8 mouse cellular contexts compared by ENCODE assay signal in genomic region chr7:99555862-99556261, GRCm38 (mm10). TPM values are rescaled to one million over a fixed set of nuclear protein-coding genes. Genes with fewer than 3 reads are reported as not detected.
DNase-seq lines count a peak whose midpoint lies in the region; ATAC-seq and TF ChIP-seq lines count a peak whose summit lies in the region.

No protein-coding gene starts in this region.

- H3K27ac ChIP-seq in CH12.LX (ENCODE audit: insufficient read depth, low read depth) = no peak overlapping the region
- H3K27ac ChIP-seq in cortical plate, adult 2 months (ENCODE audit: insufficient read depth, low read length) = no peak overlapping the region
- no peak overlapping the region for H3K27ac ChIP-seq in heart, embryonic 13.5 days (replicated peaks)

- peak; percentile 95 for TF ChIP-seq RAD21 in CH12.LX (IDR thresholded peaks at IDR 0.05; ENCODE audit: low read depth, low read length)

- H3K36me3 ChIP-seq in CH12.LX (replicated peaks in 1 of 2; ENCODE audit: control insufficient read depth in 1 of 2, insufficient read depth in 1 of 2, low read length in 1 of 2) = peaks cover 0 to 9% of the 10 kb centered on the region in 2 experiments
- H3K36me3 ChIP-seq in heart, embryonic 13.5 days = peaks cover 6% of the 10 kb centered on the region; the same call in 1 of the 2 replicates

- peaks cover 2 to 15% of the 10 kb centered on the region in 2 experiments; a peak in 2 of 4 replicates for H3K4me1 ChIP-seq in CH12.LX (ENCODE audit: control insufficient read depth in 1 of 2, insufficient read depth in 2 of 2)
- H3K4me1 ChIP-seq in cortical plate, adult 2 months (ENCODE audit: control insufficient read depth, insufficient read depth, low read length) = peaks cover 2% of the 10 kb centered on the region
- H3K4me1 ChIP-seq in heart, embryonic 13.5 days = peaks cover 37% of the 10 kb centered on the region
- H3K4me1 ChIP-seq in lung, adult 2 months (ENCODE audit: control insufficient read depth, insufficient read depth, low read length) = peaks cover 51% of the 10 kb centered on the region

- DNase-seq in CH12.LX (ENCODE audit: extremely low read depth) = peak; percentile 62
- DNase-seq in T-cell, adult 2 months (ENCODE audit: low spot score) = peak; percentile 47
- DNase-seq in kidney, postnatal 4 days = peak; percentile 80 to 85
- peak; percentile 76 for DNase-seq in lung, adult 2 months
- peak; percentile 62 for DNase-seq in right cerebral cortex, postnatal 25 days
- no peak for DNase-seq in c-Kit-positive CD71-positive TER-119-positive erythroid progenitor cells, embryonic 14.5 days (ENCODE audit: low spot score)

- no peak overlapping the region for H3K9ac ChIP-seq in CH12.LX (ENCODE audit: insufficient read depth, low read depth)
- no peak overlapping the region; the same call in 1 of the 2 replicates for H3K9ac ChIP-seq in heart, embryonic 13.5 days

- TF ChIP-seq POLR2A in CH12.LX (IDR thresholded peaks at IDR 0.05; ENCODE audit: low read depth, low read length) = no peak
- TF ChIP-seq POLR2A in cortical plate, adult 2 months (IDR thresholded peaks at IDR 0.05; ENCODE audit: extremely low read depth, insufficient read depth, low read length) = no peak
- TF ChIP-seq POLR2A in lung, adult 2 months (IDR thresholded peaks at IDR 0.05; ENCODE audit: borderline replicate concordance, extremely low read depth, low read depth, low read length) = no peak

- no peaks in the 10 kb centered on the region for H3K27me3 ChIP-seq in CH12.LX (replicated peaks)
- no peaks in the 10 kb centered on the region for H3K27me3 ChIP-seq in heart, embryonic 13.5 days (replicated peaks)

- TF ChIP-seq EP300 in CH12.LX (IDR thresholded peaks at IDR 0.05; ENCODE audit: low read length) = no peak

- dilution Hi-C loops in CH12.LX (cut with MboI; ENCODE audit: extremely low pct_ligation_motif_present, extremely low pct_unique_long_range_greater_than_20kb, low sequenced_read_pairs) = no loop called here

- ATAC-seq in heart, embryonic 13.5 days (ENCODE audit: extremely low read depth, insufficient number of reproducible peaks, low FRiP score, low TSS enrichment) = 0 out of 2 replicates have a peak, but pooled peaks have one; percentile 30

- peaks cover 7% of the 10 kb centered on the region for H3K9me3 ChIP-seq in CH12.LX (replicated peaks; ENCODE audit: low read length)
- no peaks in the 10 kb centered on the region for H3K9me3 ChIP-seq in heart, embryonic 13.5 days

- no peak overlapping the region for H3K4me3 ChIP-seq in CH12.LX (replicated peaks in 1 of 3; ENCODE audit: low read depth in 2 of 3, low read length in 2 of 3, poor library complexity in 1 of 3)
- H3K4me3 ChIP-seq in cortical plate, adult 2 months (ENCODE audit: insufficient read depth, low read length) = no peak overlapping the region
- no peak overlapping the region for H3K4me3 ChIP-seq in heart, embryonic 13.5 days
- no peak overlapping the region for H3K4me3 ChIP-seq in lung, adult 2 months (replicated peaks; ENCODE audit: extremely low read depth, low read depth, low read length)

- no peaks in the 10 kb centered on the region for H3K79me2 ChIP-seq in CH12.LX (replicated peaks; ENCODE audit: control insufficient read depth, extremely low read depth, insufficient read depth, poor library complexity, severe bottlenecking)

- no peak overlapping the region for H3K4me2 ChIP-seq in CH12.LX (ENCODE audit: insufficient read depth, low read depth, poor library complexity, severe bottlenecking)
- H3K4me2 ChIP-seq in heart, embryonic 13.5 days = no peak overlapping the region

- in situ Hi-C loops in CH12.LX (cut with MboI; ENCODE audit: low pct_ligation_motif_present, low pct_unique_long_range_greater_than_20kb, low sequenced_read_pairs) = loop anchor here (5.0 to 10.0 kb wide), 3 partner anchors 36 to 191 kb away; no protein-coding TSS in a partner anchor

- WGBS in heart, embryonic 13.5 days = 28% methylated on average over 6 of the region's 6 CpGs
- WGBS in lung, adult 2 months = 15% methylated on average over 6 of the region's 6 CpGs

- peak; percentile 39 to 96; a peak in 3 of 4 replicates for TF ChIP-seq CTCF in CH12.LX (conservative IDR thresholded peaks at IDR 0.05 in 1 of 2, IDR thresholded peaks at IDR 0.05 in 1 of 2; ENCODE audit: low read depth in 2 of 2, low read length in 2 of 2)
- TF ChIP-seq CTCF in cortical plate, adult 2 months (IDR thresholded peaks at IDR 0.05; ENCODE audit: extremely low read depth, insufficient read depth, low read length) = peak; percentile 79
- peak; percentile 88 for TF ChIP-seq CTCF in lung, adult 2 months (IDR thresholded peaks at IDR 0.05; ENCODE audit: insufficient read depth, low read length)

TF ChIP-seq in CH12.LX, 34 proteins besides CTCF, POLR2A, EP300 and RAD21:
- TF ChIP-seq SIN3A (IDR thresholded peaks at IDR 0.05; ENCODE audit: low read length) (0 out of 2 replicates have a peak, but pooled peaks have one; percentile 34), ELF1 (IDR thresholded peaks at IDR 0.05; ENCODE audit: low read depth, low read length) (peak; percentile 11; the same call in 1 of the 2 replicates), MEF2A (IDR thresholded peaks at IDR 0.05; ENCODE audit: borderline replicate concordance, low read depth, low read length) (0 out of 2 replicates have a peak, but pooled peaks have one; percentile 31), MAX (IDR thresholded peaks at IDR 0.05; ENCODE audit: low read length) (no peak), SMC3 (IDR thresholded peaks at IDR 0.05; ENCODE audit: low read depth, low read length) (peak; percentile 96), MAZ (IDR thresholded peaks at IDR 0.05; ENCODE audit: low read depth, low read length) (no peak), NELFE (IDR thresholded peaks at IDR 0.05; ENCODE audit: low read depth, low read length) (peak; percentile 45; the same call in 1 of the 2 replicates), ZC3H11A (IDR thresholded peaks at IDR 0.05; ENCODE audit: low read depth, low read length) (peak; percentile 80), IRF4 (IDR thresholded peaks at IDR 0.05; ENCODE audit: low read depth, low read length) (peak; percentile 62; the same call in 1 of the 2 replicates), PAX5 (IDR thresholded peaks at IDR 0.05; ENCODE audit: low read length) (no peak), ZMIZ1 (IDR thresholded peaks at IDR 0.05; ENCODE audit: low read depth, low read length) (no peak)

RNA-seq across cellular contexts. Expression of gene Arrb1, which starts 20.6 kb away (rescaled TPM):
- 3.8 and 4.2 TPM in 2 replicates for total RNA-seq in CH12.LX (2012; rRNA removed)
- 2.4 and 3.3 TPM in 2 replicates for total RNA-seq in CH12.LX (2014; rRNA removed)
- polyA plus RNA-seq in CH12.LX (2012; ENCODE audit: insufficient read length, low read depth) = 5.2 and 6.2 TPM in 2 replicates
- polyA plus RNA-seq in cortical plate, adult 2 months (2012; rRNA removed) = 130 and 141 TPM in 2 replicates
- polyA plus RNA-seq in heart, embryonic 13.5 days (2015; fragmentation: Nextera tagmentation; extraction: Ambion mirVana) = 6.8 and 8.4 TPM in 2 replicates
- 131 and 161 TPM in 2 replicates for polyA plus RNA-seq in lung, adult 2 months (2012; rRNA removed)

Comparison
In these comparisons a context has a peak if more than half of its experiments do, and no peak if none do; other contexts are left out.
1. RNA of gene Arrb1, which starts 20.6 kb away (polyA plus RNA-seq): 131 to 161 TPM in lung, adult 2 months and 130 to 141 TPM in cortical plate, adult 2 months; 6.8 to 8.4 TPM in heart, embryonic 13.5 days and 5.2 to 6.2 TPM in CH12.LX; every median in the first group is over 10 times any median in the second.
2. Peak in every context shown above with its lines, with median percentiles within 50 percentile points of each other: CTCF ChIP-seq.